Mouse (Mus musculus) ovary, adult 18-20 months (tissue): ENCODE results near the gene Hsd11b2.

Experiments used
- DNase-seq: peaks from one replicate; pipeline ENCODE4 v3.0.0; 2022; ENCODE audit warnings: low spot score, mixed read lengths

The Hsd11b2 gene

DNA sequence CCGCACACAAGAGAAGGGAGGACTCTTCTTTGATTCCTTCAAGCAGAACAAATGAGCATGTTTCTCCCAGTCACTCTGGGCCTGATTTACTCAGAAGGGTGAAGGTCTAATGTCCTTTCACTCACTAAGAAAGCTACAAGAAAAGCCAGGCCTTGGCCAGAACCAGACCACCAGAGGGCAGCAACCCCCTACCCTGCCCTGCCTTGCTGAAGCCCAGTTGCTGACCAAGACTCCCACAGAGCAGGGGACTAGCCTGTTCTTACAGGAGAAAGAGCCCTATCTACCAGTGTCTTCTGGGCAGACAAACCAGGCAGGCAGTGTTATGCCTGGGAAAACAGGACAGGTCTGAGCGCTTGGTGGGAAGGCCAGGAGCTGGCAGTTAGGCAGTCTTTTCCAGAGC, 34.2 kb upstream of the Hsd11b2 start:
- DNase-seq, result peak; percentile 64

DNA sequence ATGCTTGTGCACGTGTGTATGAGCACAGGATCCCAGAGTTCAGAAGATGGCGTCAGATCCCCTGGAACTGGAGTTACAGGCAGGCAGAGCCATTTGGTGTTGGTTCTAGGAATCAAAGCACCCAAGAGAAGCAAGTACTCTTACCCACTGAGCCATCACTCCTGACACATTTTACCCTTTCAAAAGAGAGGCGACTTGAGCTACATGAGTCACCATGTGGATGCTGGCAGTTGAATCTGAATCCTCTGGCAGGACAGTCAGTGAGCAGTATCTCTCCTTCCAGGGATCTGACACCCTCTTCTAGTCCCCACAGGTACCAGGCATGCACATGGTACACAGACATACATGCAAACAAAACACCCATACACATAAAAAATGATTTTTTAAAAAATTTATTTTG, 30.5 kb upstream of the Hsd11b2 start:
- no peak for DNase-seq

DNA sequence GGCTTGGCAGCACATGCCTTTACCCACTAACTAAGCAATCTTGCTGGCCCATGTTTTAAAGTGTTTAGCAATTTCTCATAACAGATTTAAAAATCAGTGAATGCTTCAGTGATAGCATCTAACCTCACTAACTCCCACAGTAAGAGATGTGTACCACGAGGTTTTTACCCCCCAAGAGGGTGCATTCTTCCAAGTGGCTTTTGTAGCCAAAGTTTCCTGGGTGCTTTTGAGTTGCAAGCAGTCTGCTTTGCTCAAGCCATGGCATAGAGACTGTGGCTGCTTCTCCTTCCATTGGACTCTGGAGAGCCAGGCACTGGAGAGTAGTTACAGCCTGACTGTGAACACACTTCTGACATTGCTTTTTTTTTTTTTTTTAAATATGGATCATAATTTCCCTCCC, 29.3 kb upstream of the Hsd11b2 start:
- no peak for DNase-seq

DNA sequence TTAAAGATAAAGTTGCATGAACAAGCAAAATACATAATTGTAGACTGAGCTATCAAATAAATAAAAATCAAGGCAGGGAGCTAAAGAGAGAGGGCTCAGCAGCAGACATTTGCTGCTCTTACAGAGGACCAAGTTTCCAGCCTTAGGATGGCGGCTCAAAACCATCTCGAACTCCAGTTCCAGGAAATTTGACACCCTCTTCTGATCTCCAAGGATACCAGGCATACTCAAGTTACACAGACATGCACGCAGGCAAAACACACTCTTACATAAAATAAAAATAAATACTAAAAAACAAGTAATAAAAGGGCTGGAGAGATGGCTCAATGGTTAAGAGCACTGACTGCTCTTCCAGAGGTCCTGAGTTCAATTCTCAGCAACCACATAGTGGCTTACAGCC, 25.1 kb upstream of the Hsd11b2 start:
- no peak for DNase-seq

DNA sequence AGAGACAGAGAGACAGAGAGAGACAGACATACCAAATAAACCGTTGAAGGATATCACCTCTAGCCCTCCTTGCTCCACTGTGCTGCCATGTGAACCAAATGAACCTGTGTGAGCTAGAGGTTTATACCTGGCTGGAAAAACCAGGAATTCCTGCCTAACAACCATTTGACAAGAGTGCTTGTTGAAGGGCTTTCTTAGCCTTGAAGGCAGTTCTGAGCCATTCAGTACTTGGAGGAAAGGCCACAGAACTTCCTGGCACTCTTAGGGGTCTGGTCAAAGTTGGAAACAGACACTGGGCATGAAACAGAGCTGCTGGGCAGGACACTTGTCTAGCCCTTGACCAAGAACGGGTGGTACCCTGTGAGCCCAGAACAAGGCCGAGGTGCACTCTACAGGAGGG, 24.0 kb upstream of the Hsd11b2 start:
- DNase-seq, result no peak

DNA sequence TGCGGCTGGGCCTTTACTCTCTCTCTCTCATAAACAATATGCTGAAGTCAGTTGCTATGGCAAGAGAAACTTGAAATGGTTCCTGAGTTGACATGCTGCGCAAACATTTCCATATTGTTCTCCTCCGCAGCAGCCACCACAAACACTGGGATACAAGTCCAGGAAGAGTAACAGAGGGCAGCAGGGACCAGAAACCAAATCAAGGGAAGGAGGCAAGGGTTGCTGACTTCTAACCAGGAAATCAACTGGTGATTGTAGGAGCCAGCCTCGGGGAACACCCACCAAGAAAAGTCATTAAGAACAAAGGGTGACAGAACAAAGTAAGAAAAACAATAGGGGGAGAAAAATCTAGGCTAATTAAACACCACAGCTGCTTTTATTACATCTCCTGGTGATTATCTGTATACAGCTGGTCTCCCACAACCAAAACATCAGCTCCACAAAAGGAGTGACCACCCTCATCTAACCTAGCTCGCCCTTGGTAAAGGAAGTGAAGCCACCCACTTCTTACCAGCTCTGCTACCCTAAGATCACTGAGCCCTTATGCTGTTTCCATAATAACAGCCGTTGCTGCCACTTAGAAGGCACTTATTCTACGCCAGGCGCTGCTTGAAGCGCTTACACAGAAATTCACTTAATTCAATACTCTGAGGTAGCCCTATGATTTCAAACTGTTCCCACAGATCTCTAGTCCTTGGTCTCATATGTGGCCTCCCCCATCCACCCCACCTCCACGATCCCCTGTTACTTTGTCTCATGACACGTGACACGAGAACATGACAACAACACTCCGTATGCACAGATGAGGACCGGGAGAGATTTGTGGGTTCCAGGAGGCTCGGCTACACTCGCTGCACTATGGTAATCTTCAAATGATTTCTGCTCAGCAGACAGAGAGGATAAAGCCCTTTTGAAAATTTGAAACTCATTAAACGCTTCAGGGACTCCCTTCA, 22.9 kb upstream of the Hsd11b2 start:
- DNase-seq, result no peak

DNA sequence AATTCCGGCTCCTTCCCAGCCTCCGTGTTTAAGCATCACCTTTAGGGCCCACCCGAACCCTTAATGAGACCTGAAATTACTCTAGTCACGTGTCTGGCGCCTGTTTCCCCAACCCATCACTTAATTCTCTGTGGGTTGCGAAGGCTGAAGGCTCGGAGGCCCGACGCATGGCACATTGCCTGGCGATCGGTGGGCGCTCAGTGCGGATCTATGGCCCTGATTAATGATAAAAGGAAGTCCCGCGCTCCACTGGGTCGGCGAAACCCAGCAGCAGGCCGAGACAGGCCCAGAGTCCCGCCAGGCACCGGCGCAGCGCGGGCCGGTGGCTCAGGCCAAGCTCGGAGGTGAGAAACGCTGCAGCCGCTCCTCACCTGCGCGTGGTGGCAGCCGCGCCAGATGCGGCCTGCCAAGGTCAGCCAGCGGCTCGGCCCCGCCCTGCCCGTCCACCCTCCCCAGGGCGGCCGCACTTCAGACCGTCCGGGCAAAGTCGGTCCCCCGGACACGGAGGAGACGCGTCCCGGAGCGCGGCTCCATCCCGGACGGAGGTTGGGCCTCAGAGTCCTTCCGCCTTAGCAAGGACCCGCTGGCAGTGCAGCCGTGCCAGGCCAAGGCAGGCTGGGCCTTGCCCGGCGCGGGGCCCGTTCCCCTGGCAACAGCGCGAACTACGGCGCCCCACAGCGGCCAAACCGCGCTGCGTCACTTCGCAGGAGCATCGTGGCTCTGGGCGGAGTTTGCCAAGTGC, 21.9 kb upstream of the Hsd11b2 start, which contains the start of gene Zdhhc1:
TSS of gene Zdhhc1 (minus strand) at position 464 of the 742 bp plus-strand sequence.
- peak; percentile 77 for DNase-seq

DNA sequence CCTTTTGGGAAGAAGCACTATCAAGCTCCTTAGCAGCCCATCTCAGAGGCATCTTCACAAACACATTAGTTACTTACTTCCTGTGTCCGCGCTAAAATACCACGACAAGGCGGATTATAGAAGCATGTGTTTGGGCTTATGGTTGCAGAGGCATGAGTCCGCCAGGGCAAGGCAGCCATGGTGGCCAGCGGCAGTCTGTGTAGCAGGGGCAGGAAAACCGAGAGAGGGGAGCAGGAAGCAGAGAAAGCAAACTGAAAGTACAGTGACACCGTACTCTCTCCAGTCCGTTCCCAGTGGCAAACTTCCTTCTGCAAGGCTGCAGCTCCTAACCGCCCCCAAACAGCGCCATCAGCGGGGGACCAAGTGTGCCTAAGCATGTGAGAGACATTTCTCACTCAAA, 18.8 kb upstream of the Hsd11b2 start:
- no peak for DNase-seq

DNA sequence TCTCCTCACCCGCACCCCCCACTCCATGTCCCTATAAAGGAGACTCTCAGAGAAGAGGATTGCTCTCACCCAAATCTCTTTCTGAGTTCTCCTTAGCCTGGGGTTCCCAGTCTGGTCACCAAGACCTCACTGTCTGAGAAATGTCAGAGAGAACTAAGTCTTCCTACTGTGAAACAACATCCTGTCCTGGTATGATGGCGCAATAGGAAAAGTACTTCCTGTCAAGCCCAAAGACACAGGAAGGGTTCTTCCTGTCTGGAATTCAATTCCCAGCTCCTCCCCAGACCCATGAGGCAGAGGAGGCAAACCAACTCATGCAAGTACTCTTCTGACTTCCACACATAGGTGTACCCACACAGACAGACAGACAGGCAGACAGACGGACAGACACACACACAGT, 13.9 kb upstream of the Hsd11b2 start:
- no peak for DNase-seq

DNA sequence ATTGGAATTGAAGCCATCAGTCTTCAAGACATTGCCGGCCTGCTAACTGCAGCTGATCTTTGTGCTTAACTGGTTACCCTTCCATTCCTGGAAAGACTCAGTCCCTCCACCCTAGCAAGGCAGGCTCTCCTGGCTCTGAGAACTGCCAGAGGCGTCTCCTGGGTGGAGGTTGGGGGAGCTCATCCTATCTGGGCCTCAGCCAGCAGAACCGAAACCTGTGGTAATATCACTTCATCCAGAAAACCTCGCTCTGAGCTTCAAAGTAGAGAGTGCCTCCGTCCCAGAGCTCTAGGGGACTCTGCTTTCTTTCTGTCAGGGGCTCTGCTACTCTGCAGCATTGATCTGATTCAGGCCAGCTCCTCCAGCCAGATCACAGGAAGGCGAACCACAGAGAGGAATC, 11.6 kb upstream of the Hsd11b2 start:
- DNase-seq, result no peak

DNA sequence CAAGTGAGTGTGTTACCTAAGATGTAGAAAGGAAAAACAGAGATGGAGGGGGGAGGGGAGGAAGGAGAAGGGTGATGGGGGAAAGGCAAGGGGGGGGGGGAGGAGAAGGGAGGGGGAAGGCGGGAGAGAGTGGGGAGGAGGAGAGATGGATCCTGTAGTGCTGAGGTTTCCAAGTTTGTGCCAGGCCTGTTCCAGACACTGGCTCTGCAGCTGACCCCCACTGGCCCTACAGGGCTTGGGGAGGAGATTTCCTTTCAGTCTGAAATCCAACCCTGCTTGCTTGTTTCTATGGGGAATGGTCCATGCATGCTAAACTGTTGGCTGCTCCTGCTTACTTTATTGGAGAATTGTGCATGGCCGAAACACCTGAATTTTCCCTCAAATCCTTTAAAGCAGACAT, 9.8 kb upstream of the Hsd11b2 start:
- DNase-seq, result no peak

DNA sequence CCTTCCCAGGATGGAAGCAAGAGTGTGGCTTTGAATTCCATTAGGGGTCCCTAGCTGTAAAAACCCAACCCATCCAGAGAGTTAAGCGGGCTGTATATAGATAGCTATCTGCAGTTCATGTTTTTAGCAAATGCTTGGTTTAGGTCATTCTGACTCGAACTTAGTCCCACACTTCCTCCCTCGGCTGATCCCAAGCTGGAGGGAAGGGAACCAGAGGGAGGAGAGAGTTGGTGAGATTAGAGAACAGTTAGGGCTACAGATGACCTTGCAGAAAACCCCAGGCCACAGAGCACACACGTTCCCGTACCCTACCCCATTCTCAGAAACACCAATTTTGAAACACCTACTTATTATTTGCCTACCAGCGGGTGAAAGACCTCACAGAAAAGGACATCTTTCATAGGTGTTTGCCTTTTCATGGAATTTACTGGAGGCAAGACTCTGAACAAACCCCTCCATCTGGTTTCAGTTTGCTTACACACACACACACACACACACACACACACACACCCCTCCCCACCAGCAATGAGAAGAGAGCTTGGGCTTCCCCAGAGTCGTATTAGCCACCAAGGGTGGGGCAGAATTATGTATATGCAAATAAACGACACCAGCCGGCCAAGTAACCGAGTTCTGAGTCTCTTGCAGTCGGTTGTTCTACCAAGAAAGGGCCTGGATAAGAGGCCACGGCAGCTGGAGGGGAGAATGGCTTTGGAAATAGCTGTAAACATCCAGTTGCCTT, 8.4 kb upstream of the Hsd11b2 start:
- DNase-seq, result no peak

DNA sequence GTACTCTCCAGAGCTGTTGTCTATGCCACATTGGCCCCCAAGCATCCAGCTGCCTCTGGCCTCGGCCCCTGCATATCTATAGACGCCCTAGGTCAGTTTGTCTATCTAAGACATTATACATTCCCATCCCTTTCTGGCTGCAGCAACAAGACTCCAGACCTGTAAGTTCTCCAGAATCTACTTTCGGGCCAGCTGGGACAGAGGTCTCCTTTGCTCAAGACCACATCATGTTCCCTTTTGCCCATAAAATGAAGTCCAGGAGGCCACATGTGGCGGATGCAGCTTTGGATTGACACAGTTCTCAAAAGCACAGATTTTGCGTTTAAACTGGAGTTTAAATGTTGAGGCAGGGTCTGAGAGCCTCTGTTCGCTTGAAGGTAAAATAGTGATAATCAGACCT, 4.4 kb upstream of the Hsd11b2 start:
- no peak for DNase-seq

DNA sequence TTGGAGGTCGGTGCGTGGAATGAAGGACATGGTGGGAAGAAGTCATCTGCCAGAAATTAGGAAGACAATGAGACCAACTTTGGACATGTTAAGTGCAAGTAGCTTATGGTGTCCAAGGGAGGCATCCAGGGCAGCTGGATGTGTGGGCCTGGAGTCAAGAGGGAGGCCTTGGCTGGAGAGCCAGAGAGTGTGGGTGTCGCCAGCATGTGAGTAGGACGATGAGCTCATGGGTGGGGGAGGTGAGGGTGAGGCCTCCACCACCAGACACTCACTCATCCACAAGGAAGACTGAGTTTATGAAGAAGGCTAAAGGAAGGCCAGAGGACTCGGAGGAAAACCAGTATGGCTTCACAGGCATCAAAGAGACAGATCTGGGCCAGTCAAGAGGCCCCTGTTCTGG, 3.9 kb upstream of the Hsd11b2 start:
- peak; percentile 62 for DNase-seq

DNA sequence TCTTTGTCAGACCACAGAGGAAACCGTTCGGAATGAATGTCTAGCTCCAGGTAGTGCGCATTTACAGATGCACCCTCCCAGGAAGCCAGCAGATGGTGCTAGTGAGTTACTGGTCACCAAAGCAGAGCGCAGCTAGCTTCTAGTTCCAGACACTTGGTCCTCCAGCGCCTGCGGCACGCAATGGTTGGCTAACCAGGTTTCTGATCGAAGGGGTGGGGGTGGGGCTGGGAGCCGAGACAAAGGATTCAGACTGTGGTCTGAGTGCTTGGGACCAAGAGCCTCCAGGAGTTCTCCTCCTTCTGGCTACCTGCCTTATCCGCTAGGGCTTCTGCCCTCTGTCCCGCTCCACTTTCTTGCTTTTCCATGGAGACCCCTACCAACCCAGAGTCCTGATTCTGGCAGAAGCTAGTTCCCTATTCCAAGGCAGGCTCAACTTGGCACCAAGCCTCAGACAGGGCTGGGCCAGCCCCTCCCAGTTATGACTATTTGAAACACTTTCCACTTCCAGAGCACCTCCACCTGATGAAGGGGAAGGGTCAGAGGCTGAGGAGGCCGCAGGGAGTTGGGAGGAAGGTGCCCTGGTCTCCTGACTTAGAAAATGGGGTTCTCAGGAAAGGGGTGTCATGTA, 2.4 kb upstream of the Hsd11b2 start:
- peak; percentile 52 for DNase-seq

DNA sequence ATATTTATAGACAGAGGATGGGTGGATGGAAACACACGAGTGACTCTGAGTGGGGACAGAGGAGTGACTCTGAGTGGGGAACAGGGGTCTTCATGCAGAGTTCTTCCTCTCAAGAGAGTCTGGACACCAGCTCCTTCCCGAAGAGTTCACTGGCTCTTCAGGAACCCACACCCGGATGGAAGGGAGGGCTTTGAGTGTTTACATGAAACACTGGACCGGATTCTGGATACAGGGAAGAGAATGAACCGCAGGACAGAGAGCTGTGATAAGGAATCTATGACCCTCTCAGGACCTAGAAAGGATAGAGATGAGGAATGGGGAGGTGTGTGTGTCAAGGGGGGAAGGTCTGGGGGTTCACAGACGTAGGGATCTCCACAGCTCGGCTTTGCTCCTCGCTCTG, 1.2 kb upstream of the Hsd11b2 start:
- no peak for DNase-seq

DNA sequence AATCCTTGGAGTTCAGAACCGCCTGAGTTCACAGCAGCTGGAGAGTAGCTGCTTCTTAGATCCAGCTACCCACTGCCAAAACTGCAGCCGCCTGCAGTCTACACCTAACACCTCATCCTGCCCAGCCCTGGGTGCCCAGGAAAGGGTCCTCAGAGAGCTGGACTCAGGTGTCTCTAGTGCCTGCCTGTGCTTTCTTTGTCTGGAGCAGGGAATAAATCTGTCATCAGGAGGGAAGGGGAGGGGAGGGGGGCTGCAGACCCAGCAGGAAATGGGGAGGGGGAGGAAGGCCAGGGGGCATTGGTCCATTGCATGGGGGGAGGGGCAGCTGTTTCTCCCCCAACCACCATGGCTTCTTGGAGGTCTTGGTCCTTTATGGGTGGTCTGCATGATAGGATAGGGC, 1.0 kb downstream of the Hsd11b2 start:
- DNase-seq, result no peak

DNA sequence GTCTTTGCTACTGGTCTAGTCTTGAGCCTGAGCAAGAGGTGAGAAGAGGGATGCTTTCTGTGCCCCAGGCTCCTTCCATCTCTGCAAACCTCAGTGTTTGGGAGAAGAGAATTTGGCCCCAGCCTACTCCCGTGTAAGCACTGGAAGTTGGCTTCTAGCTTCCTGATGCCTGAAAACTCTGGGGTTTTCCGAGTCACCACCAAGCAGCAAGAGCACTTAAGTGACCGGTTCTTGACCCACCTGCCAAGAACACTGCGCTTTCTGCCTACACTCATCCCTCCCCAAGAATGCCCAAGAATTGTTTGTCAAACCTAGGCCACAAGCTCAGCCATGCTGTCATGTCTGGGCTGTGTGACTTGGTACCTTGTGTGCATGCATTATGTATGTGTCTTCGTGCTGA, 2.0 kb downstream of the Hsd11b2 start:
- DNase-seq, result no peak

DNA sequence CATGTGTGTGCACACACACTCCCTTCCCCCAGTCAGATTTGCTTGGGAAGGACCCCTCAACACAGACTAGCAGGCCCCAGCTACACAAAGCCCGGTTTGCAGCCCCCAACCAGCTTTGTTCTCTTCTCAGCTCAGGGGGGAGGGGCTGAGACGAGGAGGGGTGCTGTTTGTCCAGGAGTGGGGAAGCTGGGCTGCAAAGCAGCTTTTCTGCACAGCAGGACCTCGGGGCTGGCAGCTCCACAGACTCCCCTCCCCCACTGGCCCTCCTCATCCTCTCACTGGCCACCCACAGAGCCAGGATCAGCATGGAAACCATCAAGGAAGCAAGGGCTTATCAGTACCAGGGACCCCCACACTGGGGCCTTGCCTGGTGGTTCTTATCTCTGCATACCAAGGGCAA, 2.5 kb downstream of the Hsd11b2 start:
- DNase-seq, result no peak

DNA sequence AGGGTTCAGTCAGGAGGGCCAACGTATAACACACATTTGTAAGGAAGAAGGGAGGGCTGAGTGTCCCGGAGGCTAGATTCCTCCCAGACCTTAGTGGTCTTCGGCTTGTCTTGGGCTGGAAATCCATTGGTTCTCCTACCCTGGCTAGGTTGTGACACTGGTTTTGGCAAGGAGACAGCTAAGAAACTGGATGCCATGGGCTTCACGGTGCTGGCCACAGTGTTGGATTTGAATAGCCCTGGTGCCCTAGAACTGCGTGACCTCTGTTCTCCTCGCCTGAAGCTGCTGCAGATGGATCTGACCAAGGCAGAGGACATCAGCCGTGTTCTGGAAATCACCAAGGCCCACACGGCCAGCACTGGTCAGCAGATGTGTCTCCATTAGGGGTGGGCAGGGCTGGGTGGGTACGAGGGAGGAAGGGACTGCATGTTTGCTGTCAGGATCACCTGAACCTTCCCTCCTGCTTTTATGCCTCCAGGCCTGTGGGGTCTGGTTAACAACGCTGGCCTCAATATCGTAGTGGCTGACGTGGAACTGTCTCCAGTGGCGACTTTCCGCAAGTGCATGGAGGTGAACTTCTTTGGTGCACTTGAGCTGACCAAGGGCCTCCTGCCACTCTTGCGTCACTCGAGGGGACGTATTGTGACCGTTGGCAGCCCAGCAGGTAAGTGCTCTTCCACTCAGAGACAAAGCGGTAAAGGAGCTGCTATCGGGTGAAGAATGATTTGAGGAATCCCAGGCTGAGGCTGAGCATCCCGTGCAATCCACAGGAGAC, 3.6 kb downstream of the Hsd11b2 start:
- no peak for DNase-seq

DNA sequence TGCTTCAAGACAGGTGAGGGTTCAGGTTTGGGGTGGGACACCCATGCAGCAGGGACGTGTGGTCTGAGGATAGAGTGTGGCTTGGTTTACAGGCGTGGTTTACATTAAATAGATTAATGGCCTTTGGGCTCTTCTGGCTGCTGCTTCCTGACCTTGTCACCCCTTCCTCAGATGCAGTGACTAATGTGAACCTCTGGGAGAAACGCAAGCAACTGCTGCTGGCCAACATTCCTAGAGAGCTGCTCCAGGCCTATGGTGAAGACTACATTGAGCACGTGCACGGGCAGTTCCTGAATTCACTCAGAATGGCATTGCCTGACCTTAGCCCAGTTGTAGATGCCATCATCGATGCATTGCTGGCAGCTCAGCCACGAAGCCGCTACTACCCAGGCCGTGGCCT, 4.3 kb downstream of the Hsd11b2 start:
- DNase-seq, result no peak
